Mouse (Mus musculus) G1E (cell line): Measurements from ENCODE around the gene Nap1l5.

ENCODE experiments used
- CTCF ChIP-seq: IDR thresholded peaks from 2 replicates; pipeline ENCODE4 v1.5.1; 2012; ENCODE audit warnings: low read depth, low read length, inconsistent platforms, mixed read lengths
- GATA1 ChIP-seq: IDR thresholded peaks from 2 replicates; pipeline ENCODE4 v1.6.1; 2012; ENCODE audit warnings: borderline replicate concordance, low read length, inconsistent platforms, mixed read lengths
- POLR2AphosphoS5 ChIP-seq: IDR thresholded peaks from 2 replicates; pipeline ENCODE4 v1.6.1; 2012; ENCODE audit warnings: low read depth, low read length, inconsistent platforms; ENCODE audit not compliant: insufficient replicate concordance
- TAL1 ChIP-seq: conservative IDR thresholded peaks from 2 replicates; pipeline ENCODE4 v1.6.1; 2012; ENCODE audit warnings: low read depth, low read length, inconsistent platforms, mixed read lengths

DNA sequence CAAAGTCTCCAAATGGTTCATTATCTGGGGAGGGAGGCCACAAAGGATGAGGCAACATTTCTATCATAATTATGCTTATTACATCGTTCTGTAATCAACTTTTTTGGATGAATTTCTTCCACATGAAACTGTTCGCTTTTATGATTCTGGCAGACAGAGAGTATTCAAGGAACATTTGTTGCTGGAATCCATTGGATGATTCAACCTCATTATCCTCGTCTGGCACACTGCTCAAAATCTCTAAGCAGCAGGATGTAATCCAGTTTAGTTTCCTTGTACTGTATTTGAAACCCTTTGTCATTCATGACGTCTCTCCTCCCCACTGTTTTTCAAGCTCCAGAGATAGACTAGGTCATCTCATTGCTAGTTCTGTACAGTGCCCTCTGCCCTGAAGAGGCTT lies 40.0 kb upstream of the Nap1l5 start:
- no peak for TF ChIP-seq CTCF
- no peak for TF ChIP-seq POLR2AphosphoS5
- no peak for TF ChIP-seq TAL1
- TF ChIP-seq GATA1, result no peak
